Mouse (Mus musculus) G1E (cell line): ENCODE measurements around the gene Susd2.

ENCODE experiments used
- CTCF ChIP-seq: IDR thresholded peaks from 2 replicates; pipeline ENCODE4 v1.5.1; 2012; ENCODE audit warnings: low read depth, low read length, inconsistent platforms, mixed read lengths
- GATA1 ChIP-seq: IDR thresholded peaks from 2 replicates; pipeline ENCODE4 v1.6.1; 2012; ENCODE audit warnings: borderline replicate concordance, low read length, inconsistent platforms, mixed read lengths
- GATA2 ChIP-seq: IDR thresholded peaks from 2 replicates; pipeline ENCODE4 v1.6.1; 2012; ENCODE audit warnings: low read depth, low read length, inconsistent platforms, borderline replicate concordance
- TAL1 ChIP-seq: conservative IDR thresholded peaks from 2 replicates; pipeline ENCODE4 v1.6.1; 2012; ENCODE audit warnings: low read depth, low read length, inconsistent platforms, mixed read lengths

DNA sequence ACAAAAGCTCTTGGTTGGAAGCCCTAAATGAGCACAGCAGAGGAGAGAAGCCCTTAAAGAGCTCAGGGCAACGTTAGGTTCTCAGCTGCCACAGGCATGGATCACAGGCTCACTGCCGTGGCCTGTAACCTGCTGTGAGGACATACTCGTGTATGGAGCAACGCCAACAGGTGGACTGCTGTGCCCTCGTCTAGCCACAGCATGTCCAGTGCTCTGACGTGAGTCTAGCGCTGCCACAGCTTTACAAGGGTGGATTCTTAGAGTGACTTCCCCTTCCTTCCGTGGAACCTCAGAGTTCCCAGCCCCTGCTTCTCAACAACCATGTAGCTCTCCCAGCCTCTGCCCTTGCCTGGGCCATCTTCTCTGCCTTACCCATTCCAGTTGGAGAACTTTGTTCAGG is 31.8 kb upstream of the Susd2 start:
- no peak for TF ChIP-seq CTCF
- no peak for TF ChIP-seq GATA1
- no peak for TF ChIP-seq GATA2
- TF ChIP-seq TAL1: no peak
